Mouse (Mus musculus): ENCODE results near the gene Atf7. TPM values are rescaled to one million over a fixed set of nuclear protein-coding genes. Genes with fewer than 3 reads are reported as not detected.

The Atf7 gene
- total RNA-seq, 1 experiment: 12.4 TPM

DNA sequence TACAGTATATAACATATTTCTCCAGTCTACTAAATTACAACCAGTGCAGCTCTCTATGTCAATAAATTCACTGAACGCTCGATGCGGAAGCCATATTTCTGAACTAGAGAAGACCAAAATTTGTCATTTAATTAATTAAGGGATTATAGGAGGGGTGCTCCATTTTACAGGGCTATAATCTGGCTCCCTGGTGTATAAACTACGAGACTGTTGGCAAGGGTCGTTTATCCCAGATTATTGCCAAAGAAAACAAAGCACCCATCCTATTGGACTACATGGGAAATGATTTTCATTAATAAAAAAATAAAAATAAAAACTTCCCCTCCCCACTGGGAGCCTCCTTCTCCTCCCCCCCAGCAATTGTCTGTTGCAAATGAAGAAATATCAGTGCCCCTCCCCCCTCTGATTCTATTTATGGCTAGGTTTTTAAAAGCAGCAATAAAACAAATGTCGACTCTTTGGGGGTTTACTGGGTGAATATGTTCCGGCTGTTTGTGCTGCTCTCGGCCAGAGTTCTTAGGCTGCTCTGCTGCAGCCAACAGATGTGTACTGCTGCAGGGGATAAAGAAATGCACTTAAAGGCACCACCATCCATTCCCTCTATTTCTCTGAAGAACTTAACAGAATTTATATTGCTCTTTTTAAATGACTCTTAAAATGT is 31.1 kb downstream of the Atf7 start:
- no peak for DNase-seq (ENCODE audit: low read depth, low spot score)
- Histone ChIP-seq H3K4me3 (ENCODE audit: insufficient read depth in 1 of 2, low read depth in 1 of 2, low read length in 2 of 2, poor library complexity in 1 of 2, severe bottlenecking in 1 of 2) (no peak overlapping the region), H3K36me3 (ENCODE audit: control insufficient read depth, insufficient read depth, low read length, poor library complexity, severe bottlenecking) (no peaks in the 10 kb centered on the region), H3K4me1 (ENCODE audit: control insufficient read depth in 2 of 2, insufficient read depth in 2 of 2, low read length in 2 of 2, poor library complexity in 1 of 2) (no peaks in the 10 kb centered on the region), H3K9me3 (ENCODE audit: control insufficient read depth, insufficient read depth, low read depth, low read length) (no peaks in the 10 kb centered on the region), H3K27ac (ENCODE audit: insufficient read depth, low read depth, low read length, poor library complexity, severe bottlenecking) (no peak overlapping the region), H3K9ac (ENCODE audit: insufficient read depth, low read depth, low read length, poor library complexity, severe bottlenecking) (no peak overlapping the region)
- in situ Hi-C loops (cut with MboI; ENCODE audit: low sequenced_read_pairs in 2 of 2, unreplicated experiment in 2 of 2): no loop called here
- TF ChIP-seq MAFK (IDR thresholded peaks at IDR 0.05; ENCODE audit: insufficient read depth, low read depth, low read length) (no peak), ZNF384 (IDR thresholded peaks at IDR 0.05; ENCODE audit: low read depth, low read length) (no peak), HCFC1 (IDR thresholded peaks at IDR 0.05; ENCODE audit: borderline replicate concordance, insufficient read depth, low read length) (no peak), CHD2 (IDR thresholded peaks at IDR 0.05; ENCODE audit: low read depth, low read length) (no peak), ZC3H11A (IDR thresholded peaks at IDR 0.05; ENCODE audit: borderline replicate concordance, low read depth, low read length) (no peak)

DNA sequence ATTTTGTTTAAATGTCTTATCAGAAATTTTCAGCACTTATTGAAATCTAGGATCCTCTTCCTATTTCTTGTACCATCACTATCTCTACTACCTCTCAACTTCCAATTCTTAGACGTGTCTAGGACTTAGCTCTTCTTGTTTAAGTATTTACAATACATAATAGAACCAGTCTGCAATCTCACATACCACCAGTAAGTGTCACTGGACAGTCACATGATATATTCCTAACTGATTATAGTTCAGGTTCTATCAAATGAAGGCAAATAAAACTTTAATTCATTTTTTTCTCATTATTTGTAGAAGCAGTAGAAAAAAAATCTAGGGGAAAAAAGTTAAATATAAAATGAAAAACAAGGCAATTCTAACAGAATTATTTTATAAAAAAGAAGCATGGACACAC is 32.6 kb downstream of the Atf7 start:
- Histone ChIP-seq H3K4me1 (ENCODE audit: control insufficient read depth in 2 of 2, insufficient read depth in 2 of 2, low read length in 2 of 2, poor library complexity in 1 of 2) (no peaks in the 10 kb centered on the region), H3K9ac (ENCODE audit: insufficient read depth, low read depth, low read length, poor library complexity, severe bottlenecking) (no peak overlapping the region), H3K27ac (ENCODE audit: insufficient read depth, low read depth, low read length, poor library complexity, severe bottlenecking) (no peak overlapping the region), H3K36me3 (ENCODE audit: control insufficient read depth, insufficient read depth, low read length, poor library complexity, severe bottlenecking) (no peaks in the 10 kb centered on the region), H3K4me3 (ENCODE audit: insufficient read depth in 1 of 2, low read depth in 1 of 2, low read length in 2 of 2, poor library complexity in 1 of 2, severe bottlenecking in 1 of 2) (no peak overlapping the region), H3K9me3 (ENCODE audit: control insufficient read depth, insufficient read depth, low read depth, low read length) (no peaks in the 10 kb centered on the region)
- TF ChIP-seq ZC3H11A (IDR thresholded peaks at IDR 0.05; ENCODE audit: borderline replicate concordance, low read depth, low read length) (no peak), MAFK (IDR thresholded peaks at IDR 0.05; ENCODE audit: insufficient read depth, low read depth, low read length) (no peak), HCFC1 (IDR thresholded peaks at IDR 0.05; ENCODE audit: borderline replicate concordance, insufficient read depth, low read length) (no peak), ZNF384 (IDR thresholded peaks at IDR 0.05; ENCODE audit: low read depth, low read length) (no peak), CHD2 (IDR thresholded peaks at IDR 0.05; ENCODE audit: low read depth, low read length) (no peak)
- in situ Hi-C loops (cut with MboI; ENCODE audit: low sequenced_read_pairs in 2 of 2, unreplicated experiment in 2 of 2): no loop called here
- DNase-seq (ENCODE audit: low read depth, low spot score): no peak

DNA sequence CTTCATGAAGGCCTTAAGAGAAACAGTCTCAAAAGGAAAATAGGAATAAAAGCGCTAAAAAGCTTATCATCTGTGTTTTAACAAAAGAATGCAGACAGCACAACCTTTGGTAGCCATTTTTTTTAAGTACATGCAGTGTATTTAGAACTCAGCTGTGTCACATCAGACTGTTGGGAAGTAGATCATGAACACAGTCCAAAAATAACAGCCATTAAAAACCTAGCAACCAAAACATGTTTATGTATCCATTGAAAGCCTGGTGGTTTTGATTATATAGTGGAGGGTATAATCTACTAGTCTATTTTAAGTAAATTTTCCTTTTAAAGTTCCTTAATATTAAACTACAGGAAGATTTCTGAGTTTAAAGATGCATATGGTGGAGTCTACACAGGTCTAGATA is 34.7 kb downstream of the Atf7 start:
- H3K4me3 ChIP-seq (ENCODE audit: insufficient read depth in 1 of 2, low read depth in 1 of 2, low read length in 2 of 2, poor library complexity in 1 of 2, severe bottlenecking in 1 of 2): no peak overlapping the region
- H3K9me3 ChIP-seq (ENCODE audit: control insufficient read depth, insufficient read depth, low read depth, low read length): no peaks in the 10 kb centered on the region
- no peak for DNase-seq (ENCODE audit: low read depth, low spot score)
- TF ChIP-seq ZNF384 (IDR thresholded peaks at IDR 0.05; ENCODE audit: low read depth, low read length): no peak
- TF ChIP-seq CHD2 (IDR thresholded peaks at IDR 0.05; ENCODE audit: low read depth, low read length): no peak
- no peak for TF ChIP-seq MAFK (IDR thresholded peaks at IDR 0.05; ENCODE audit: insufficient read depth, low read depth, low read length)
- H3K4me1 ChIP-seq (ENCODE audit: control insufficient read depth in 2 of 2, insufficient read depth in 2 of 2, low read length in 2 of 2, poor library complexity in 1 of 2): no peaks in the 10 kb centered on the region
- in situ Hi-C loops (cut with MboI; ENCODE audit: low sequenced_read_pairs in 2 of 2, unreplicated experiment in 2 of 2): no loop called here
- no peaks in the 10 kb centered on the region for H3K36me3 ChIP-seq (ENCODE audit: control insufficient read depth, insufficient read depth, low read length, poor library complexity, severe bottlenecking)
- H3K9ac ChIP-seq (ENCODE audit: insufficient read depth, low read depth, low read length, poor library complexity, severe bottlenecking): no peak overlapping the region
- H3K27ac ChIP-seq (ENCODE audit: insufficient read depth, low read depth, low read length, poor library complexity, severe bottlenecking): no peak overlapping the region

DNA sequence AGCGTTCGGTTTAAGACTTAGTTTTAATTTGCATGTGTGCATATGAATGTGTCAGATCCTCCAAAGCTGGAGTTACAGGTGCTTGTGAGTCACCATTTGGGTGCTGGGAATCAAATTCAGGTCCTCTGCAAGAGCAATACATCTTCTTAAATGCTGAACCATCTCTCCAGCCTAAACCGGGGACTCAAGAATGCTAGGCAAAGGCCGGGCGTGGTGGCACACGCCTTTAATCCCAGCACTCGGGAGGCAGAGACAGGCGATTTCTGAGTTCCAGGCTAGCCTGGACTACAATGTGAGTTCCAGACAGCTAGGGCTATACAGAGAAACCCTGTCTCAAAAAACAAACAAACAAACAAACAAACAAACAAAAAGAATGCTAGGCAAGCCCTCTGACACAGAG is 35.4 kb downstream of the Atf7 start:
- no peak overlapping the region for H3K4me3 ChIP-seq (ENCODE audit: insufficient read depth in 1 of 2, low read depth in 1 of 2, low read length in 2 of 2, poor library complexity in 1 of 2, severe bottlenecking in 1 of 2)
- in situ Hi-C loops (cut with MboI; ENCODE audit: low sequenced_read_pairs in 2 of 2, unreplicated experiment in 2 of 2): no loop called here
- H3K36me3 ChIP-seq (ENCODE audit: control insufficient read depth, insufficient read depth, low read length, poor library complexity, severe bottlenecking): no peaks in the 10 kb centered on the region
- H3K4me1 ChIP-seq (ENCODE audit: control insufficient read depth in 2 of 2, insufficient read depth in 2 of 2, low read length in 2 of 2, poor library complexity in 1 of 2): no peaks in the 10 kb centered on the region
- TF ChIP-seq HCFC1 (IDR thresholded peaks at IDR 0.05; ENCODE audit: borderline replicate concordance, insufficient read depth, low read length) (no peak), ZNF384 (IDR thresholded peaks at IDR 0.05; ENCODE audit: low read depth, low read length) (no peak), ZC3H11A (IDR thresholded peaks at IDR 0.05; ENCODE audit: borderline replicate concordance, low read depth, low read length) (no peak), CHD2 (IDR thresholded peaks at IDR 0.05; ENCODE audit: low read depth, low read length) (no peak), MAFK (IDR thresholded peaks at IDR 0.05; ENCODE audit: insufficient read depth, low read depth, low read length) (no peak)
- no peak overlapping the region for H3K9ac ChIP-seq (ENCODE audit: insufficient read depth, low read depth, low read length, poor library complexity, severe bottlenecking)
- no peak overlapping the region for H3K27ac ChIP-seq (ENCODE audit: insufficient read depth, low read depth, low read length, poor library complexity, severe bottlenecking)
- DNase-seq (ENCODE audit: low read depth, low spot score): no peak
- no peaks in the 10 kb centered on the region for H3K9me3 ChIP-seq (ENCODE audit: control insufficient read depth, insufficient read depth, low read depth, low read length)

DNA sequence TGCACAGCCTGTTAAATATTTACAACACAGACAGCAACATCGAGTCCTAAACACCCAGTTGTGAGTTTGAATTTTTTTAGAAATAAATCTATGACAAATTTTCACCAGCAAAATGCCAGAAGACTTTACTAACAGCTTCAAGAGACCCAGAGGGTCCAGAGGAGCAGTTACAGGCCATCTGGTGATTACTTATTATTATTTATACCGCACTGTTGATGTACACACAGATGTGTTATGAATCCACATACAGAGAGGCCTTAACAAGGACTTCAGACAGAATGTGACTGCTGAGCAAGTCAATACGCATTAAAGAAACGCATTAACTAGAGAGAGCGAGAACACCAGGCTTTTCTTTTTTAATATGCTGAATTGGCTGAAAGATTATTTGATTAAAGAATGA is 39.8 kb downstream of the Atf7 start:
- Histone ChIP-seq H3K9ac (ENCODE audit: insufficient read depth, low read depth, low read length, poor library complexity, severe bottlenecking) (no peak overlapping the region), H3K4me1 (ENCODE audit: control insufficient read depth in 2 of 2, insufficient read depth in 2 of 2, low read length in 2 of 2, poor library complexity in 1 of 2) (no peaks in the 10 kb centered on the region), H3K36me3 (ENCODE audit: control insufficient read depth, insufficient read depth, low read length, poor library complexity, severe bottlenecking) (no peaks in the 10 kb centered on the region), H3K4me3 (ENCODE audit: insufficient read depth in 1 of 2, low read depth in 1 of 2, low read length in 2 of 2, poor library complexity in 1 of 2, severe bottlenecking in 1 of 2) (no peak overlapping the region), H3K9me3 (ENCODE audit: control insufficient read depth, insufficient read depth, low read depth, low read length) (no peaks in the 10 kb centered on the region), H3K27ac (ENCODE audit: insufficient read depth, low read depth, low read length, poor library complexity, severe bottlenecking) (no peak overlapping the region)
- TF ChIP-seq CHD2 (IDR thresholded peaks at IDR 0.05; ENCODE audit: low read depth, low read length) (no peak), MAFK (IDR thresholded peaks at IDR 0.05; ENCODE audit: insufficient read depth, low read depth, low read length) (no peak), HCFC1 (IDR thresholded peaks at IDR 0.05; ENCODE audit: borderline replicate concordance, insufficient read depth, low read length) (no peak), ZNF384 (IDR thresholded peaks at IDR 0.05; ENCODE audit: low read depth, low read length) (no peak), ZC3H11A (IDR thresholded peaks at IDR 0.05; ENCODE audit: borderline replicate concordance, low read depth, low read length) (no peak)
- in situ Hi-C loops (cut with MboI; ENCODE audit: low sequenced_read_pairs in 2 of 2, unreplicated experiment in 2 of 2): no loop called here
- no peak for DNase-seq (ENCODE audit: low read depth, low spot score)

Measured in ES-E14 (cell line).